Mouse (Mus musculus) forebrain, embryonic 13.5 days (tissue): ENCODE measurements around the gene Gm28036. TPM values are rescaled to one million over a fixed set of nuclear protein-coding genes. Genes with fewer than 3 reads are reported as not detected.

Source experiments
- ATAC-seq: fragments of 200-750 bp; cut with Nextera tagmentation; 2 replicates; pipeline ENCODE4 v1.8.0; 2017
- H3K27ac ChIP-seq: fragments of 300-500 bp; sonication (generic); 2 replicates; pipeline ENCODE4 v1.5.1; 2015; ENCODE audit warnings: inconsistent platforms, mild to moderate bottlenecking, moderate library complexity
- H3K27me3 ChIP-seq: fragments of 300-500 bp; sonication (generic); 2 replicates; pipeline ENCODE4 v1.6.1; 2015; ENCODE audit warnings: mild to moderate bottlenecking, inconsistent platforms
- H3K36me3 ChIP-seq: fragments of 300-500 bp; sonication (generic); 2 replicates; pipeline ENCODE4 v1.6.1; 2015; ENCODE audit warnings: mild to moderate bottlenecking, inconsistent platforms; ENCODE audit not compliant: poor library complexity, severe bottlenecking
- H3K4me1 ChIP-seq: fragments of 300-500 bp; sonication (generic); 2 replicates; pipeline ENCODE4 v1.6.1; 2015; ENCODE audit warnings: inconsistent platforms
- H3K4me2 ChIP-seq: fragments of 300-500 bp; sonication (generic); 2 replicates; pipeline ENCODE4 v1.6.1; 2015; ENCODE audit warnings: inconsistent platforms, mild to moderate bottlenecking, moderate library complexity
- H3K4me3 ChIP-seq: fragments of 300-500 bp; sonication (generic); 2 replicates; pipeline ENCODE4 v1.5.1; 2015; ENCODE audit warnings: mild to moderate bottlenecking, inconsistent platforms
- H3K9ac ChIP-seq: fragments of 300-500 bp; sonication (generic); 2 replicates; pipeline ENCODE4 v1.6.1; 2015; ENCODE audit warnings: mild to moderate bottlenecking, inconsistent platforms
- H3K9me3 ChIP-seq: fragments of 300-500 bp; sonication (generic); replicated peaks from 2 replicates; pipeline ENCODE4 v1.6.1; 2016; ENCODE audit warnings: inconsistent platforms
- WGBS: fragments of 180-500 bp; shearing (Covaris S2); methylation state at CpG from one replicate; pipeline ENCODE4 v1.1.7; 2015; 5-methylcytosine and 5-hydroxymethylcytosine counted together
- polyA plus RNA-seq: library from polyadenylated mRNA; unstranded; fragments of >200 nt; fragmentation: Nextera tagmentation; extraction: Ambion mirVana; gene quantifications from 2 replicates; pipeline ENCODE4 v1.2.1, GENCODE M21; 2015

The Gm28036 gene
- polyA plus RNA-seq = 20.7 and 21.2 TPM in 2 replicates

DNA sequence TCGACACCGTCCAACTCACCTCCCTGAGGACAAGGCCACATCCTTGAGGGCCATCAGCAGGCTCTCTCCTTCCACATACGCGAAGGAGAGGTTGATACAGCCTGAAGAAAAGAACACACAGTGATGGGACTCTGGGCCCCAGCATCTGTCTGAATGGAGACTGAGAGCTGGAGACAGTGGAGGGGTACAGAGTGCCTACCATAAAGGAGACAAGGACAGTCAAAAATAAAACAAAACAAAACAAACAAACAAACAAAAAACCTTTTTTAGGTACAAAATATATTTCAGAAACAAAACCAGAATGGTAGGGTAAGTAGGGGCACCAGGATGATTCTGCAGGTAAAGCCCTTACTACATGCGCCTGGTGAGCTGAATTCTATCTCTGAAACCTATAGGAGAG is at the start of gene Gm28036:
TSS of gene Gm28036 (minus strand) at position 101 of the 400 bp plus-strand sequence.
- H3K27ac ChIP-seq = no peak within 1 kb of the TSS
- no peak for ATAC-seq
- peaks cover 38% of the 10 kb centered on the region for H3K36me3 ChIP-seq
- H3K9me3 ChIP-seq = no peaks in the 10 kb centered on the region
- H3K4me3 ChIP-seq = no peak within 1 kb of the TSS
- no peaks in the 10 kb centered on the region for H3K27me3 ChIP-seq
- H3K9ac ChIP-seq = no peak within 1 kb of the TSS
- 97% methylated on average over 5 of the region's 5 CpGs for WGBS
- no peak within 1 kb of the TSS for H3K4me2 ChIP-seq
- no peaks in the 10 kb centered on the region for H3K4me1 ChIP-seq

DNA sequence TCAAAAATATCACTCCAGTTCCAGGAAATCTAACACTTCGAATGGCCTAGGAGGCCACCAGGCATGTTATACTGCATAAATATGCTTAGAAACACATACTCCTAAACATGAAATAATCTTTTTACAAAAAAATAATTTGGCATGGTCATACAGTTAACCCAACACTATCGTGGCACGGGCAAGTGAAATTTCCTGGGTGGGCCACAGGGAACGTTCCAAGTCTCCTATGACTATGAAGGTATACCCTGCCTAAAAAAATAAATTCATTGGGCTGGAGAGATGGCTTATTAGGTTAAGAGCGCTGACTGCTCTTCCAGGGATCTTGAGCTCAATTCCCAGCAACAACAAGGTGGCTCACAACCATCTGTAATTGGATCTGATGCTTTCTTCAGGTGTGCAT is 39.7 kb upstream of the Gm28036 start:
- 93% methylated on average over 5 of the region's 5 CpGs for WGBS
- Histone ChIP-seq H3K4me3 (no peak overlapping the region), H3K9me3 (no peaks in the 10 kb centered on the region), H3K4me2 (no peak overlapping the region), H3K9ac (no peak overlapping the region), H3K27me3 (no peaks in the 10 kb centered on the region), H3K27ac (no peak overlapping the region), H3K4me1 (no peaks in the 10 kb centered on the region), H3K36me3 (peaks cover 85% of the 10 kb centered on the region)
- ATAC-seq = no peak

DNA sequence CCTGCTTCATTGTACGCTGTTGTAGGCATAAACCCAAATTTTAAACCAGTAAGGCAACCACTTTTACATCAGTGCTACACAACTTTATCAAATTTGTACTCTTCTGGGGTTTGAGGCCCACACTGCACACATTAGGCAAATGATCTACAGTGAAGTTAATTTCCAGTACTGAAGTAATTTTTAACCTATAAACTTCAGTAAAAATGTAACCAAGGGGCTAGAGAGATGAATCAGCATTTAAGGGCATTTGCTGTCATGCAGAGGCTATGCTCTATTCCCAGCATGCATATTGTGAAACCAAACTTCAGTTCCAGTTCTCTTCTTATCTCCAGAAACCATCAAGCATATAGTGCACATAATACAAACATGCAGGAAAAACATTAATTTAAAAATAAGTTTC is 38.6 kb upstream of the Gm28036 start:
- ATAC-seq = no peak

DNA sequence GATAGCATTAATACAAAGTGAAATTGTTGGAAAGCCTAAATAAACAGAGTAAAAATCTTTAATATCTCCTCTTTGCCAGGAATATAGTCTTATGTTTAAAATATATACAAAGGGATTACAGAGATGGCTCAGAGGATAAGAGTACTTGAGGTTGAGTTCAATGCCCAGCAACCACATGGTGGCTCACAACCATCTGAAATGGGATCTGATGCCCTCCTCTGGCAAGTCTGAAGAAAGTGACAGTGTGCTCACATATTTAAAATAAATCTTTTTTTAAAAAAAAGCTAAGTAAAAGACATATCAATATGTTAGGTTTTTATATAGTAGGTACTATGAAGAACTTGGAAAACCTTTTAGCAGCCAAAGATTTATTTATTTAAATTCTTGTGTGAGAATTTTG is 24.6 kb upstream of the Gm28036 start:
- no peak overlapping the region for H3K27ac ChIP-seq
- no peak for ATAC-seq
- peaks cover 71% of the 10 kb centered on the region for H3K36me3 ChIP-seq
- H3K9me3 ChIP-seq = no peaks in the 10 kb centered on the region
- no peak overlapping the region for H3K9ac ChIP-seq
- H3K4me2 ChIP-seq = no peak overlapping the region
- no peak overlapping the region for H3K4me3 ChIP-seq
- H3K27me3 ChIP-seq = no peaks in the 10 kb centered on the region
- H3K4me1 ChIP-seq = no peaks in the 10 kb centered on the region

More for the DNA sequence above, 38.6 kb upstream of the Gm28036 start:
- no peaks in the 10 kb centered on the region for H3K27me3 ChIP-seq
- H3K4me3 ChIP-seq = no peak overlapping the region
- no peak overlapping the region for H3K9ac ChIP-seq
- no peaks in the 10 kb centered on the region for H3K9me3 ChIP-seq
- no peak overlapping the region for H3K27ac ChIP-seq
- no peaks in the 10 kb centered on the region for H3K4me1 ChIP-seq
- no peak overlapping the region for H3K4me2 ChIP-seq
- WGBS = 98% methylated on average over 1 of the region's 1 CpGs
- peaks cover 81% of the 10 kb centered on the region for H3K36me3 ChIP-seq

DNA sequence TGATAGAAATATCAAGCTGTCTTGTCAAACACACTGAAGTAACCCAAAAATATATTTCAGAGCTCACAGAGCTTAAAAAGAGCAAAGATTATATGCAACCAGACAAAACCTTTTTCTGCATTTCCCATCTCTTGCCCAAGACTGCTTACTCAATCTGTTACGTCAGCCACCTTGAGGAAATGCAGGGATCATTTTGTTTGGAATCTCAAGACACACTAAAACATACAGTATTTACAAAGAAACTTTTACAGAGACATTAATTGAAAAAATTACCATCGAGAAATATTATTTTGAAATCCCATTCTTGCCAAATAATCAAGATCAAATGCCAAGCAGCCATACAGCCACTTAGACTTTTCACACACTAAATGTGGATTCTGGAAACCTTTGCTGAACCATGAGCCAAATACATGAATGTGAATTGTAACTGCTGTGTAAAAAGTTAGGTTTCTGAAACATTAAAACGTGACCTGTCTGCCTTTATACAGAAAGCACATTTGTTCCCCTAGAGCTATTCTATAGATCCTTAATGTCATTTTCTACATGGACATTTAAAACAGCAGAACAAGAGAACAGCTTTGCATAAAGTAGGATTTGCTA is 20.5 kb upstream of the Gm28036 start:
- no peaks in the 10 kb centered on the region for H3K9me3 ChIP-seq
- WGBS = 88% methylated on average over 3 of the region's 3 CpGs
- ATAC-seq = no peak
- no peak overlapping the region for H3K4me2 ChIP-seq
- no peak overlapping the region for H3K4me3 ChIP-seq
- peaks cover 47% of the 10 kb centered on the region for H3K36me3 ChIP-seq
- H3K27me3 ChIP-seq = no peaks in the 10 kb centered on the region
- no peak overlapping the region for H3K9ac ChIP-seq
- H3K27ac ChIP-seq = no peak overlapping the region
- H3K4me1 ChIP-seq = peaks cover 19% of the 10 kb centered on the region

DNA sequence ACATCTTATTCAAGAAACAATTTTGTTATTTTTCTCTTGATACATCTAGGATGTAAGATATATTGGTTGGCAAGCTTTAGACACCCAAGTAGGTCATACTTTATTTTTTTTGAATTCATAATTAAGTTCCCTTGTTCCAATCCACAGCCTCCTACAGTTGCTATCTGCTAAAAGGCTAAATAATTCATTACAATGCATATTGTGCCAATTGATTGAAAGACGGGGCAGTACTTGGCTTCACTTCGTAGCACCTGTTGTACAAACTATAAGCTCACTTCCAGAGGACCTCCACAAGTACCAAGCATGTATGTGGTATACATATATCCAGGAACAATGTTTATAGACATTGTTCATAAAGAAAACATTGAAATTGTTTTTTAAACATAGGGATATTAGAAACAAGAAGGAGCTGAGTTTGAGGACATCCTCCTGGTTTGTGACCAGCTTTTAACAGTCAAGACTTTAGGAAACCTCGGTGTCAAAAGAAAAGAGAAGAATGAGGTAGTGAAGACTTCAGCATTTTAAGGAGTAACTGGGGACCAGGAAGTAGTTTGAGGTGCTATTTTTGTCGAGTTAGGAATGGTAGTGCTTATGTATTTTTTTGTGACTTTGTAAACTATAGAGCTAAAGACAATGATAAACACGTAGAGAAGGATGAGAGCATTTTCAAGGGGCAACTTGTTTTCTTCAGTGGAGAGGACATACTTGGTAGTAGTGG is 19.5 kb upstream of the Gm28036 start:
- H3K9me3 ChIP-seq = no peaks in the 10 kb centered on the region

DNA sequence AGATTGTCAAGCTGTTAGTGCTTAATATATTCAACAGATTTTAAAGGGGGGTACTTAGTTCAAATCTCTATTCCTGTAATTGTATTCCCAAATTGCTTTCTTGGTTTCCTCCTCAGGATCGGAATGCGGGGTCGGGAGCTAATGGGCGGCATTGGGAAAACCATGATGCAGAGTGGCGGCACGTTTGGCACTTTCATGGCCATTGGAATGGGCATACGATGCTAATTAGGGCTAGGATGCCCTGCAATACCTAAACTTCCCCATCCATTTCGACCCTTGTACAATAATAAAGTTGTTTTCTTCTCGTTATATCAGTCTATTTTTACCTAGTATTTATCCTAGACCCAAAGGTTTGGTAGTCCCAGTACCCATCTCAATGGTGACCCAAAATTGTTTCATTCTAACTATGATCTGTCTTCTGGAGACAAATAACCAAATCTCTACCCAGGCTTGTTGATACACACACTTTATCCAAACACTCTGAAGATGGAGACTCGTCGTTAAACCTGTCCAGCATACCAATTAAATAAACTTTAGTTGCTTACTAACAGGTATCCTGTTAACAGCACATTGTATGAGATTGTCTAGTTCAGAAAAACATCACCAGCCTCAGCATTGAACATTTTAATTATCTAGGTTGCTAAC is 18.7 kb upstream of the Gm28036 start:
- Histone ChIP-seq H3K4me2 (peak overlapping the region; percentile 76), H3K9me3 (no peaks in the 10 kb centered on the region), H3K36me3 (peaks cover 41% of the 10 kb centered on the region), H3K4me1 (peaks cover 19% of the 10 kb centered on the region), H3K27ac (no peak overlapping the region), H3K4me3 (peak overlapping the region; percentile 67; the same call in 1 of the 2 replicates), H3K9ac (no peak overlapping the region), H3K27me3 (no peaks in the 10 kb centered on the region)
- WGBS = 60% methylated on average over 11 of the region's 11 CpGs
- no peak for ATAC-seq

More for the DNA sequence above, 19.5 kb upstream of the Gm28036 start:
- no peak for ATAC-seq
- Histone ChIP-seq H3K4me2 (no peak overlapping the region), H3K36me3 (peaks cover 47% of the 10 kb centered on the region), H3K4me3 (no peak overlapping the region), H3K27me3 (no peaks in the 10 kb centered on the region), H3K4me1 (peaks cover 19% of the 10 kb centered on the region), H3K27ac (no peak overlapping the region), H3K9ac (no peak overlapping the region)
- WGBS = 73% methylated on average over 5 of the region's 5 CpGs

DNA sequence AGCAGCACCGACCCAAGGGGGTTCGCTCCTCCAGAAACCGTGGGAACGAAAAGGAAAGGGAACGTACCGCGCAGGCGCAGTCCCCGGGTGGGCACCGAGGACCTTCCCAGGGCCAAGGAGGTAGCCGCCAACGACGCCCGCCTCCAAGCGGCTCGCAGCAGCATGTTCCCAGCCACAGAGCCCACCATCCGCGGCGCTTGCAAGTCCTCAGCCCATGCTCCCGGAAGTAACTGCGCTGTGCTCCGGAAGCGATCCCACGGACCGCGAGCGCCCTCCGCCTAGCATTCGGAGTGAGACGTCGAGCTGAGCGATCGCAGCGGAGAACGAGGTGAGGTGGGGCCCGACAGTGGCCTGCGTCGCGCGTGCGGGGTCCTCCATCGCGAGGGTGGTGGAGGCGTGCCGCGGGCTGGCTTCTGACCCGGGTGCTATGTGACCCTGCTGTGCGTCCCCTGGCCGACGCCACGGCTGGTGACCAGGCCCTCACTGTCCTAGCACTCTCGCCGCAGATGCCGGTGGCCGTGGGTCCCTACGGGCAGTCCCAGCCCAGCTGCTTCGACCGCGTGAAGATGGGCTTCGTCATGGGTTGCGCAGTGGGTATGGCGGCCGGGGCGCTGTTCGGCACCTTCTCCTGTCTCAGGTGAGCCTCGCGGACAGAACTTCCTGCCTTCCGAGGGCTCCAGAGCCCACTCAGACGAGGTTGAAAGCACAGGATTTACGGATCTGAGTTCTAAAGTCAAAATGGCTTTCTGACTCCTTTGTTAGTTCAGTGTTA is 17.2 kb upstream of the Gm28036 start, which contains the start of the genes Romo1 and Nfs1:
TSS of gene Romo1 (plus strand) at position 87 of the 772 bp plus-strand sequence.
TSS of gene Nfs1 (minus strand) at position 234 of the 772 bp plus-strand sequence.
- H3K27ac ChIP-seq = peak within 1 kb of the TSS; percentile 91
- peak within 1 kb of the TSS; percentile 80 for H3K9ac ChIP-seq
- H3K4me3 ChIP-seq = peak within 1 kb of the TSS; percentile 67
- peak within 1 kb of the TSS; percentile 76 for H3K4me2 ChIP-seq
- H3K36me3 ChIP-seq = peaks cover 29% of the 10 kb centered on the region
- peaks cover 19% of the 10 kb centered on the region for H3K4me1 ChIP-seq
- no peaks in the 10 kb centered on the region for H3K9me3 ChIP-seq
- WGBS = 0% methylated on average over 68 of the region's 70 CpGs
- no peaks in the 10 kb centered on the region for H3K27me3 ChIP-seq
- peak; percentile 99 for ATAC-seq

DNA sequence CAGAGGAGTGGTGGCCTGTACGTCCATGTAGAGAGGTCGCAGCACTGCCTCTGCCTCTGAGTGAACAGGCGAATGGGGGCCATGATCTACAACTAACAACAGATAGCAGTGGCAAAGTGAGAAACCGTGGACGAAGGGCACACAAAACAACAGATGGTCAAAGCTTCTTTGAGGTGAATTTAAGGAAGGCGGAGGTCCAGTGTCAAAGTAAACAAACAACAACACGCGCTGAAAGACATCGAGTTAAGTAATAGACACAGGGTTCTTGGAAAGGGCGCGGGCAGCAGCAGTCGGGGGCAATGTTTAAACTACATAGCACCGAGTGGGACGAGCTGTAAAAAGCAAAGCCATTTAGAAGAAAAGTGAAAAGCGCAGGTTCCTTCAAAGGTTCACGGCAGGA is 16.5 kb upstream of the Gm28036 start:
- peaks cover 19% of the 10 kb centered on the region for H3K4me1 ChIP-seq
- H3K4me2 ChIP-seq = peak overlapping the region; percentile 76
- peak overlapping the region; percentile 67 for H3K4me3 ChIP-seq
- H3K9me3 ChIP-seq = no peaks in the 10 kb centered on the region
- no peaks in the 10 kb centered on the region for H3K27me3 ChIP-seq
- peaks cover 27% of the 10 kb centered on the region for H3K36me3 ChIP-seq
- peak overlapping the region; percentile 80 for H3K9ac ChIP-seq
- 2% methylated on average over 16 of the region's 16 CpGs for WGBS
- H3K27ac ChIP-seq = peak overlapping the region; percentile 91
- ATAC-seq = peak; percentile 4; the same call in 1 of the 2 replicates

DNA sequence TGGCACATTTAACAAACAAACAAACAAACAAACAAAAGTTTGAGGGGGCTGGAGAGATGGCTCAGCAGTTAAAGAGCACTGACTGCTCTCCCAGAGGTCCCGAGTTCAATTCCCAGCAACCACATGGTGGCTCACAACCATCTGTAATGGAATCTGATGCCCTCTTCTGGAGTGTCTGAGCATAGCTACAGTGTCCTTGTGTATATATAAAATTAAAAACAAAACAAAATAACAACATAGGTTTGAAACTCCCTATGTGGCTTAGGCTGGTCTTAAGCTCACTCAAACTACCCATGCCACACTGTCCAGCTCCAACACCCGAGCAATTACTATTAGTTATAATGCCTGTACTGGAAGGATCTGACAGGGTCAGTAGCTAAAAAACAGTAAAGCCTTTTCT is 15.9 kb upstream of the Gm28036 start:
- peak overlapping the region; percentile 67 for H3K4me3 ChIP-seq

DNA sequence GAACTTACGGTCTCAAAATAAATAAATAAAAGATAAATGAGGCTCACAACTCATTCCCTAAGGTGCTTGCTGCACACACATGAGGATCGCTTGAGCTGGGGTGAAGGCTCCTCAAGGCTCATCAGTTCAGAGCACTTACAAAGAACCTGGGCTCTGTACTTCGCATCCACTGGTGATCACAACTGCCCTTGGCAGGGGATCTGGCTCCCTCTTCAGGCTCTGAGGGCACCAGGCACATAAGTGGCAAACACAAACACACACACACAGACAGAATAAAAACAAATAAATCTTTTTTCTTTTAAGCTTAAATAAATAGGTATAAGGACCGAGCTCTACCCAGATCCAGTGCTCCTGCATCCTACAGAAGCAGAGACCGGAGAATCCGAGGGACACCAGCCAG is 8.8 kb upstream of the Gm28036 start:
- H3K4me3 ChIP-seq = no peak overlapping the region
- ATAC-seq = no peak
- H3K9ac ChIP-seq = no peak overlapping the region
- no peak overlapping the region for H3K4me2 ChIP-seq
- H3K4me1 ChIP-seq = no peaks in the 10 kb centered on the region
- H3K27me3 ChIP-seq = no peaks in the 10 kb centered on the region
- WGBS = 90% methylated on average over 6 of the region's 6 CpGs
- H3K36me3 ChIP-seq = peaks cover 19% of the 10 kb centered on the region
- H3K9me3 ChIP-seq = no peaks in the 10 kb centered on the region
- no peak overlapping the region for H3K27ac ChIP-seq

More for the DNA sequence above, 15.9 kb upstream of the Gm28036 start:
- peaks cover 22% of the 10 kb centered on the region for H3K36me3 ChIP-seq
- H3K9me3 ChIP-seq = no peaks in the 10 kb centered on the region
- H3K27me3 ChIP-seq = no peaks in the 10 kb centered on the region
- peak overlapping the region; percentile 76 for H3K4me2 ChIP-seq
- ATAC-seq = no peak
- peak overlapping the region; percentile 91; the same call in 1 of the 2 replicates for H3K27ac ChIP-seq
- H3K4me1 ChIP-seq = peaks cover 19% of the 10 kb centered on the region
- peak overlapping the region; percentile 80 for H3K9ac ChIP-seq
- WGBS = 89% methylated on average over 2 of the region's 2 CpGs
